Mouse (Mus musculus) limb, embryonic 14.5 days (tissue): ENCODE measurements around the gene Cbx7. TPM values are rescaled to one million over a fixed set of nuclear protein-coding genes. Genes with fewer than 3 reads are reported as not detected.

ENCODE experiments used
- ATAC-seq: fragments of 200-750 bp; cut with Nextera tagmentation; 2 replicates; pipeline ENCODE4 v1.8.0; 2017; ENCODE audit warnings: low read depth, moderate number of reproducible peaks, moderate TSS enrichment; ENCODE audit not compliant: low FRiP score
- DNase-seq: peaks from one replicate; pipeline ENCODE4 v3.0.0-alpha.2; 2015; ENCODE audit warnings: low spot score
- H3K27ac ChIP-seq: fragments of 300-500 bp; sonication (generic); replicated peaks from 2 replicates; pipeline ENCODE4 v1.5.1; 2014; ENCODE audit warnings: low read depth, mild to moderate bottlenecking, low read length, moderate library complexity, mixed read lengths
- H3K27me3 ChIP-seq: fragments of 300-500 bp; sonication (generic); 2 replicates; pipeline ENCODE4 v1.6.1; 2014; ENCODE audit warnings: low read length, mixed read lengths; ENCODE audit not compliant: control insufficient read depth, insufficient read depth
- H3K36me3 ChIP-seq: fragments of 300-500 bp; sonication (generic); 2 replicates; pipeline ENCODE4 v1.6.1; 2014; ENCODE audit warnings: mild to moderate bottlenecking, low read length, moderate library complexity, mixed read lengths; ENCODE audit not compliant: control insufficient read depth, insufficient read depth
- H3K4me1 ChIP-seq: fragments of 300-500 bp; sonication (generic); 2 replicates; pipeline ENCODE4 v1.6.1; 2014; ENCODE audit warnings: antibody characterized with exemption, low read length, mixed read lengths; ENCODE audit not compliant: control insufficient read depth, insufficient read depth
- H3K4me2 ChIP-seq: fragments of 300-500 bp; sonication (generic); replicated peaks from 2 replicates; pipeline ENCODE4 v1.6.1; 2014; ENCODE audit warnings: low read depth, mild to moderate bottlenecking, low read length, moderate library complexity; ENCODE audit not compliant: severe bottlenecking
- H3K4me3 ChIP-seq: fragments of 300-500 bp; sonication (generic); replicated peaks from 2 replicates; pipeline ENCODE4 v1.5.1; 2014; ENCODE audit warnings: low read length
- H3K9ac ChIP-seq: fragments of 300-500 bp; sonication (generic); 2 replicates; pipeline ENCODE4 v1.6.1; 2014; ENCODE audit warnings: mild to moderate bottlenecking, low read depth, low read length, moderate library complexity; ENCODE audit not compliant: severe bottlenecking
- H3K9me3 ChIP-seq: fragments of 300-500 bp; sonication (generic); 2 replicates; pipeline ENCODE4 v1.6.1; 2016; ENCODE audit warnings: low read length; ENCODE audit not compliant: control insufficient read depth
- POLR2A ChIP-seq: fragments of 200-500 bp; IDR thresholded peaks from 2 replicates; pipeline ENCODE4 v1.8.0; 2012; ENCODE audit warnings: inconsistent platforms, mild to moderate bottlenecking, moderate library complexity, borderline replicate concordance; ENCODE audit not compliant: insufficient read depth, insufficient read length; ENCODE audit errors: extremely low read depth
- WGBS: fragments of 180-500 bp; shearing (Covaris S2); extraction: QIAGEN DNeasy Blood & Tissue Kit; methylation state at CpG from one replicate; pipeline ENCODE4 v1.1.7; 2014; 5-methylcytosine and 5-hydroxymethylcytosine counted together
- polyA plus RNA-seq, 2 experiments: library from polyadenylated mRNA; depleted of rRNA in 1 of 2; stranded (reverse) in 1 of 2; unstranded in 1 of 2; fragments of >200 nt; fragmentation: Nextera tagmentation in 1 of 2; extraction: Ambion mirVana in 1 of 2; gene quantifications; 2 replicates each; pipeline versions ENCODE4 v1.2.1 to v1.2.3; 2012 to 2014

The Cbx7 gene
- polyA plus RNA-seq, 2 experiments: 2.1 to 8.5 TPM

- no peak for TF ChIP-seq POLR2A
- no peaks in the 10 kb centered on the region for H3K9me3 ChIP-seq
- WGBS: 90% methylated on average over 23 of the region's 23 CpGs
- no peak for ATAC-seq
- no peak overlapping the region for H3K4me2 ChIP-seq
- H3K9ac ChIP-seq: no peak overlapping the region
- DNase-seq: no peak
- H3K4me3 ChIP-seq: no peak overlapping the region
- H3K27ac ChIP-seq: no peak overlapping the region
- H3K36me3 ChIP-seq: no peaks in the 10 kb centered on the region
- H3K4me1 ChIP-seq: no peaks in the 10 kb centered on the region
- no peaks in the 10 kb centered on the region for H3K27me3 ChIP-seq
Measured at GRCm38 (mm10) chr15:80001601-80002000, 30.7 kb upstream of the Cbx7 start.

GRCm38 (mm10) chr15:80000694-80001093, 29.8 kb upstream of the Cbx7 start:
- no peak overlapping the region for H3K4me2 ChIP-seq
- no peak overlapping the region for H3K27ac ChIP-seq
- no peaks in the 10 kb centered on the region for H3K4me1 ChIP-seq
- no peak for TF ChIP-seq POLR2A
- H3K4me3 ChIP-seq: no peak overlapping the region
- H3K9ac ChIP-seq: no peak overlapping the region
- no peaks in the 10 kb centered on the region for H3K36me3 ChIP-seq
- no peaks in the 10 kb centered on the region for H3K27me3 ChIP-seq
- H3K9me3 ChIP-seq: no peaks in the 10 kb centered on the region
- ATAC-seq: no peak
- no peak for DNase-seq
- WGBS: 69% methylated on average over 7 of the region's 8 CpGs

GRCm38 (mm10) chr15:79997988-79998387, 27.1 kb upstream of the Cbx7 start:
- no peaks in the 10 kb centered on the region for H3K27me3 ChIP-seq
- ATAC-seq (no peak), DNase-seq (no peak)
- no peak overlapping the region for H3K4me2 ChIP-seq
- no peak overlapping the region for H3K4me3 ChIP-seq
- H3K4me1 ChIP-seq: no peaks in the 10 kb centered on the region
- WGBS: 67% methylated on average over 3 of the region's 3 CpGs
- TF ChIP-seq POLR2A: no peak
- H3K27ac ChIP-seq: no peak overlapping the region
- no peaks in the 10 kb centered on the region for H3K36me3 ChIP-seq
- no peaks in the 10 kb centered on the region for H3K9me3 ChIP-seq
- H3K9ac ChIP-seq: no peak overlapping the region

GRCm38 (mm10) chr15:79996781-79997180, 25.9 kb upstream of the Cbx7 start:
- TF ChIP-seq POLR2A: no peak

GRCm38 (mm10) chr15:79995552-79995951, 24.6 kb upstream of the Cbx7 start:
- Histone ChIP-seq H3K4me3 (no peak overlapping the region), H3K27me3 (no peaks in the 10 kb centered on the region), H3K9ac (no peak overlapping the region), H3K4me1 (no peaks in the 10 kb centered on the region), H3K36me3 (no peaks in the 10 kb centered on the region), H3K4me2 (no peak overlapping the region), H3K9me3 (no peaks in the 10 kb centered on the region), H3K27ac (no peak overlapping the region)
- 91% methylated on average over 7 of the region's 7 CpGs for WGBS
- no peak for ATAC-seq
- DNase-seq: no peak
- TF ChIP-seq POLR2A: no peak

More at GRCm38 (mm10) chr15:79996781-79997180, 25.9 kb upstream of the Cbx7 start:
- Histone ChIP-seq H3K27me3 (no peaks in the 10 kb centered on the region), H3K9me3 (no peaks in the 10 kb centered on the region), H3K4me2 (no peak overlapping the region), H3K27ac (no peak overlapping the region), H3K4me1 (no peaks in the 10 kb centered on the region), H3K9ac (no peak overlapping the region), H3K36me3 (no peaks in the 10 kb centered on the region), H3K4me3 (no peak overlapping the region)
- ATAC-seq (no peak), DNase-seq (no peak)
- 92% methylated on average over 11 of the region's 11 CpGs for WGBS

- WGBS: 65% methylated on average over 4 of the region's 4 CpGs
- DNase-seq: peak; percentile 40
- no peak overlapping the region for H3K9ac ChIP-seq
- ATAC-seq: peak; percentile 65; the same call in 1 of the 2 replicates
- H3K4me1 ChIP-seq: no peaks in the 10 kb centered on the region
- TF ChIP-seq POLR2A: no peak
- no peaks in the 10 kb centered on the region for H3K36me3 ChIP-seq
- no peaks in the 10 kb centered on the region for H3K9me3 ChIP-seq
- H3K27me3 ChIP-seq: no peaks in the 10 kb centered on the region
- no peak overlapping the region for H3K4me2 ChIP-seq
- no peak overlapping the region for H3K27ac ChIP-seq
- no peak overlapping the region for H3K4me3 ChIP-seq
Measured at GRCm38 (mm10) chr15:79994566-79994965, 23.6 kb upstream of the Cbx7 start.
